Mouse (Mus musculus) kidney, adult 2 months (tissue): ENCODE results near the gene Dbp. TPM values are rescaled to one million over a fixed set of nuclear protein-coding genes. Genes with fewer than 3 reads are reported as not detected.
A peak's percentile ranks its signal among the peaks of the same experiment; 100 is the strongest.

Experiments
- DNase-seq: peaks from one replicate; pipeline ENCODE4 v3.0.0; 2021
- H3K27ac ChIP-seq: fragments of 200-500 bp; 2 replicates; pipeline ENCODE4 v1.5.1; 2012; ENCODE audit warnings: low read depth, low read length, control low read depth, inconsistent platforms; ENCODE audit not compliant: insufficient read depth
- H3K27me3 ChIP-seq: fragments of 200-500 bp; replicated peaks from 2 replicates; pipeline ENCODE4 v1.6.1; 2012; ENCODE audit warnings: mild to moderate bottlenecking, moderate library complexity, low read length, inconsistent platforms; ENCODE audit not compliant: control insufficient read depth, insufficient read depth
- H3K36me3 ChIP-seq: fragments of 200-500 bp; 2 replicates; pipeline ENCODE4 v1.6.1; 2012; ENCODE audit warnings: mild to moderate bottlenecking, moderate library complexity, low read length, inconsistent platforms; ENCODE audit not compliant: control insufficient read depth, insufficient read depth
- H3K4me1 ChIP-seq: fragments of 200-500 bp; 2 replicates; pipeline ENCODE4 v1.6.1; 2011; ENCODE audit warnings: low read length; ENCODE audit not compliant: control insufficient read depth, insufficient read depth
- H3K4me3 ChIP-seq: fragments of 200-500 bp; 2 replicates; pipeline ENCODE4 v1.5.1; 2011; ENCODE audit warnings: mild to moderate bottlenecking, low read depth, low read length, control low read depth; ENCODE audit not compliant: insufficient read depth
- CTCF ChIP-seq: fragments of 200-500 bp; conservative IDR thresholded peaks from 2 replicates; pipeline ENCODE4 v1.5.1; 2011; ENCODE audit warnings: low read depth, mild to moderate bottlenecking, control low read depth, low read length, moderate library complexity, mixed read lengths; ENCODE audit not compliant: insufficient read depth, insufficient read length
- POLR2A ChIP-seq: fragments of 200-500 bp; IDR thresholded peaks from one replicate; pipeline ENCODE4 v1.6.1; 2011; ENCODE audit warnings: low read depth, low read length, control low read depth
- WGBS: fragments of 180-500 bp; shearing (Covaris S2); methylation state at CpG from one replicate; pipeline ENCODE4 v1.1.7; 2018; 5-methylcytosine and 5-hydroxymethylcytosine counted together
- polyA plus RNA-seq: library from polyadenylated mRNA; depleted of rRNA; stranded (reverse); fragments of >200 nt; gene quantifications from 2 replicates; pipeline ENCODE4 v1.2.3, GENCODE M21; 2012

Gene Dbp
- polyA plus RNA-seq, 1 experiment, result 106 TPM

DNA sequence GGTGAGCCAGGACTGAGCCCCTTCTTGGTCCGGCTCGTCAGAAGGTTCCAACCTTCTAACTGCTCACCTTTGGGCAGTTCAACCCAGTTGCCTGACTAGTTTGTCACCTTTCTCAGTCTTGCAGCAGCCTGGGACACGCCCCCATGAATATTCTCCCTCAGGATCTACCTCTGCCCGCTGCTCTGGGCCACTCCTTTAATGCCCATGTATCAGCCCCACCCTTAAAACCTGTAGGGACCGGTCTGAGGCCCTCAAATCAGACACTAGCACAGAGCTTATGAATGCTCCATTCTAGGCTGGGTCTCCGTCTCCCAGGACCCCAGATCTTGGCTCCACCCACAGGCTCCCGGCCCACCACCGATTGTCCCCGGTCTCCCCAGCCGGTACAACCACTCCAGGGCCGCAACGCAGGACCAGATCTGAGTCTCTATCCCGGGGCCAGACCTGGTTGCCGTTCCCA lies 9.8 kb downstream of the Dbp start:
- 4% methylated on average over 14 of the region's 14 CpGs for WGBS
- Histone ChIP-seq H3K27me3 (no peaks in the 10 kb centered on the region), H3K36me3 (peaks cover 10% of the 10 kb centered on the region; the same call in 1 of the 2 replicates), H3K4me1 (peaks cover 32% of the 10 kb centered on the region), H3K4me3 (peak overlapping the region; percentile 88), H3K27ac (peak overlapping the region; percentile 94)
- TF ChIP-seq CTCF, result no peak
- TF ChIP-seq POLR2A, result no peak
- DNase-seq, result peak; percentile 72

DNA sequence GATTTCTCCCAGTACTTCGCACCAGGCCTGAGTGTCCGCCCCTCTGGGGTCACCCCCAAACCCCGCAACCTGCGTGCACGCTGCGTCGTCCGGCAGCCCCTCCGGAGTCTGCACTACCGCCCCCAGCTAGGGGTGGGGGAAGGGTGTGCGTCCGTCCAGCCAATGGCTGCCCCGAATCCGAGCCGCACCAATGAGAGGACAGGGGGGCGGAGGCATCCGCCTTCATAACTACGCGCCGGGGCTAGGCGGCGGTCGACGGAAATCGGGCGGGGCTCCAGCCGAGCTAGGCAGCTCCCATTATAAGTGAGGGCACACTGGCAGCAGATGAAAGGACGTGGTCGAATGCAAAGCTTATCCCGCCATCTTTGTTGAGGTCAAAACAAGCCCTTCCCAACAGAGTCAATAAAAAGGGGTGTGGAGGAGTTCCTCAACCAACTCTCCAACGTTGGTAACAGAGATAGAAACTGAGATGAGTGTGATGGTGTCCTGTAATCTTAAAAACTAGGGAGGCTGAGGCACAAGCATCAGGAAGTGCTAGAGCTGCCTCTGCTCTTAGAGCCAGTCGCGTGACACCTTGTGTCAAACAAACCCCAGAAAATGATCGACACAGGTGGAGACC lies 10.3 kb downstream of the Dbp start, which contains the start of gene Rpl18:
TSS of gene Rpl18 (plus strand) at position 368 of the 619 bp plus-strand sequence.
- H3K36me3 ChIP-seq, result peaks cover 5% of the 10 kb centered on the region; the same call in 1 of the 2 replicates
- H3K4me3 ChIP-seq, result peak within 1 kb of the TSS; percentile 88
- peaks cover 32% of the 10 kb centered on the region for H3K4me1 ChIP-seq
- peak; percentile 99 for DNase-seq
- 7% methylated on average over 34 of the region's 34 CpGs for WGBS
- H3K27me3 ChIP-seq, result no peaks in the 10 kb centered on the region
- TF ChIP-seq CTCF (no peak), POLR2A (peak; percentile 62)
- H3K27ac ChIP-seq, result peak within 1 kb of the TSS; percentile 94

DNA sequence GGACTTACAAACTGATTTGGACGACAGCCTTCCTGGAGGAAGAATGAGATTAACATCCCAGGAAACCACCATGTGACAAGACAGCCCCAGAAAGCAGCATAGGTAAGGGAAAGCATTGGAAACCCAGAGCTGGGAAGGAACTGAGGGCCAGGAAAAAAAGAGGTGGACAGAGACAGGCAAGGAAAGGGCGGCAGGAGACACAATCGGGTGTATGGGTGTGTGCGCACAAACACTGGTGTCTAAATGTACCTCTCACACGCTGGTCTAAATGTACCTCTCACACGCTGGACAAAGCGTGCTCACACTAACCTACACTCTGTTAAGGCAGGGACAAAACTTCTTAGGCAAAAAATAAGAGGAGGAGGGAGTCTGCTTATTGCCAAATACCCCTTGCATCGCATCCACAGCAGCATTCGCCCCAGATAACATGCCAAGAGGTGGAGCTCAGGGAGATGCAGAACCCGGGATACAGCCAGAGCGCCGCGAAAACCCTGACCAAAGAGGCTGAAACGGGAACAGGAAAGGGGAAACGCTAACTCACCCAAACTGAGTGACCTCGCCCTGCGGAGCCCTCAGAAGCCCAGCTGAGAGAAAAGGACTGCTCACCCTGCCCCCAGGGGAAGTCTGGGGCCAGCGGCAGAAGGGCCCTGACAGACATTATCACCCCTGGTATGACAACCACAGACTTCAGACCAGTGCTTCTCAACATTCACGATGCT lies 11.0 kb downstream of the Dbp start:
- TF ChIP-seq POLR2A (no peak), CTCF (no peak)
- 77% methylated on average over 19 of the region's 19 CpGs for WGBS
- Histone ChIP-seq H3K4me3 (peak overlapping the region; percentile 25), H3K36me3 (peaks cover 5% of the 10 kb centered on the region; the same call in 1 of the 2 replicates), H3K4me1 (peaks cover 32% of the 10 kb centered on the region), H3K27ac (peak overlapping the region; percentile 63; the same call in 1 of the 2 replicates), H3K27me3 (no peaks in the 10 kb centered on the region)
- DNase-seq, result peak; percentile 30

DNA sequence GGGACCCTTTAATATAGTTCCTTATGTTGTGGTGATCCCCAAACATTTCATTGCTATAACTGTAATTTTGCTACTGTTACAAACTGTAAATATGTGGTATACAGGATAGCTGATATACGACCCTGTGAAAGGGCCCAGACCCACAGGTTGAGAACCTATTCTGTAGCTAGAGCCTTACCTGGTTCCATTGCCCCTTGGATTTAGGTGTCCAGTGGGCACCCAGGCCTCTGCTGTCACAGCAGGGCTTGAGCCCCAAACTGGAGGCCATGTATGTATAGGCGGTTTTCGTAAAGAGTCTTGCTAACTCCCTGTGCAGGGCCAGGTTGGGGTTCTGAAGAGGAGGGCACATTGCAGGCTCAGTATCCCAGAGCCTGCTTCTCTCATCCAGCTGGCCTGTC lies 11.6 kb downstream of the Dbp start:
- WGBS, result 82% methylated on average over 3 of the region's 3 CpGs
- DNase-seq, result no peak
- H3K36me3 ChIP-seq, result peaks cover 5% of the 10 kb centered on the region; the same call in 1 of the 2 replicates
- no peak overlapping the region for H3K4me3 ChIP-seq
- H3K27ac ChIP-seq, result no peak overlapping the region
- peaks cover 32% of the 10 kb centered on the region for H3K4me1 ChIP-seq
- H3K27me3 ChIP-seq, result no peaks in the 10 kb centered on the region
- TF ChIP-seq POLR2A (no peak), CTCF (no peak)

DNA sequence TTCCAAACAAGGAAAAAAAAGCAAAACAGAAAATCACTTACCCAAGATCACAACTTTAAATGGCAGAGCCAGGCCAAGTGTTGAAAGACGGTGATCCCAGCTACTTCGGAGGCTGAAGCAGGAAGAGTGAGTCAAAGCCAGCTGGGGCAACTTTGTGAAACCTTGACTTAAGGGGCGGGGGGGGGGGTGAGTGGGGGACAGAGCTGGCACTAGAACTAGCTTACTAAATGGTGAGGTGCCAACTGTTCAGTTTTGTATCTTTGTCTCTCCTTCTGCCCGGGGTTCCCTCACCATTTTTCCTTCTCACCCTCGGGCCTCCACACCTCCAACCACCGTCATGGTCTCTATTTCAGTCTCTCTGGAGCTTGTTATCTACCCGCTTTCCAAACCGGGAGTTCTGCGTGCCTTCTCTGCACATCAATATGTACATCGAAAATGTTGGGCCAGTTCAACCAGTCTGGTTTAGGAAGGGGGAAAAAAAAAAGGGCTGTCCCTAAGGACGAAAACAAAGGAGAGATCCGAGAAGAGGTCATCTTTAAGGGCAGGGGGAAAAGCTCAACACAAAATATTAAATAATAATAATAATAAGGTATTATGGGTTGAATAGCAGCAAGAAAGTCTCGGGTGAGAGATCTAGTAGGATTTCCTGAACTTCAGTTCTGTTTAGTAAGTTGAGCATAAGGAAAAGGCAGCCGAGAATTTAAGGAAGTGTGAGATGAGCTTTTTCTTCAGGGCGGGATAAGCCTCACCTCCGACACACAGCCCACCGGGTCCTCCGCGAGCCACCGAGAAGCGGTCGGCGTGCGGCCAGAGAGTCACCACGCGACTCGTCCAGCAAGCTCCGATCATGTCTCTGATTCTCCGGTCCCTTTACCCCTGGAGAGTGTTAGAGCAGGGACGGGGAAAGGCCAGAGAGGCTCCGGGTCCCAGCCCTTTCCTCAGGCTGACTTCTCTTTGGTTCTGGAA lies 12.3 kb downstream of the Dbp start:
- Histone ChIP-seq H3K36me3 (peaks cover 5% of the 10 kb centered on the region; the same call in 1 of the 2 replicates), H3K4me1 (peaks cover 29% of the 10 kb centered on the region), H3K27me3 (no peaks in the 10 kb centered on the region), H3K27ac (peak overlapping the region; percentile 89), H3K4me3 (peak overlapping the region; percentile 88)
- TF ChIP-seq CTCF (no peak), POLR2A (no peak)
- no peak for DNase-seq
- WGBS, result 6% methylated on average over 31 of the region's 31 CpGs

DNA sequence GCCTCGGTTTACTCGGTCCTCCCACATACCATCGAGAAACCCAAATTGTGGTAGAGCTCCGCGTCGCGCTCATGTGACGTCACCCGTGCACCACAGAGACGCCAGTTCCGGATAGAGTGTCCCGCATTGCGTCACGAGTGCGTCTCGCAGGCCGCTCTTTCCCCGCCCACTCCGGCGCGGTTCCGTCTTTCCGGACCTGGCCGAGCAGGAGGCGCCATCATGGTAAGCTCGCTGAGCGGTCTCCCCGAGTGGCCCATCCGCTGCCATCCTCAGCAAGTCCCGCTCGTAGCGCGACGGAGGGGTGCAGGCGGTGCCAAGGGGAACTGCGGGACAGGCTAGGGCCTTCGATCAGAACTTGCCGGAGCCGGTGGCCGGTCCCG lies 13.0 kb downstream of the Dbp start, which contains the start of gene Sphk2:
TSS of gene Sphk2 (minus strand) at position 85 of the 380 bp plus-strand sequence.
- peak; percentile 96 for TF ChIP-seq POLR2A
- TF ChIP-seq CTCF, result no peak
- H3K4me3 ChIP-seq, result peak within 1 kb of the TSS; percentile 90
- peak within 1 kb of the TSS; percentile 89 for H3K27ac ChIP-seq
- H3K27me3 ChIP-seq, result no peaks in the 10 kb centered on the region
- H3K36me3 ChIP-seq, result peaks cover 5% of the 10 kb centered on the region; the same call in 1 of the 2 replicates
- peaks cover 24% of the 10 kb centered on the region for H3K4me1 ChIP-seq
- under 1% methylated on average over 41 of the region's 41 CpGs for WGBS
- peak; percentile 99 for DNase-seq
